Mouse (Mus musculus) forebrain, embryonic 13.5 days (tissue): ENCODE results near the gene Sun5. TPM values are rescaled to one million over a fixed set of nuclear protein-coding genes. Genes with fewer than 3 reads are reported as not detected.

Experiments used
- ATAC-seq: fragments of 200-750 bp; cut with Nextera tagmentation; 2 replicates; pipeline ENCODE4 v1.8.0; 2017
- H3K27ac ChIP-seq: fragments of 300-500 bp; sonication (generic); 2 replicates; pipeline ENCODE4 v1.5.1; 2015; ENCODE audit warnings: inconsistent platforms, mild to moderate bottlenecking, moderate library complexity
- H3K27me3 ChIP-seq: fragments of 300-500 bp; sonication (generic); 2 replicates; pipeline ENCODE4 v1.6.1; 2015; ENCODE audit warnings: mild to moderate bottlenecking, inconsistent platforms
- H3K36me3 ChIP-seq: fragments of 300-500 bp; sonication (generic); 2 replicates; pipeline ENCODE4 v1.6.1; 2015; ENCODE audit warnings: mild to moderate bottlenecking, inconsistent platforms; ENCODE audit not compliant: poor library complexity, severe bottlenecking
- H3K4me1 ChIP-seq: fragments of 300-500 bp; sonication (generic); 2 replicates; pipeline ENCODE4 v1.6.1; 2015; ENCODE audit warnings: inconsistent platforms
- H3K4me2 ChIP-seq: fragments of 300-500 bp; sonication (generic); 2 replicates; pipeline ENCODE4 v1.6.1; 2015; ENCODE audit warnings: inconsistent platforms, mild to moderate bottlenecking, moderate library complexity
- H3K4me3 ChIP-seq: fragments of 300-500 bp; sonication (generic); 2 replicates; pipeline ENCODE4 v1.5.1; 2015; ENCODE audit warnings: mild to moderate bottlenecking, inconsistent platforms
- H3K9ac ChIP-seq: fragments of 300-500 bp; sonication (generic); 2 replicates; pipeline ENCODE4 v1.6.1; 2015; ENCODE audit warnings: mild to moderate bottlenecking, inconsistent platforms
- H3K9me3 ChIP-seq: fragments of 300-500 bp; sonication (generic); replicated peaks from 2 replicates; pipeline ENCODE4 v1.6.1; 2016; ENCODE audit warnings: inconsistent platforms
- WGBS: fragments of 180-500 bp; shearing (Covaris S2); methylation state at CpG from one replicate; pipeline ENCODE4 v1.1.7; 2015; 5-methylcytosine and 5-hydroxymethylcytosine counted together
- polyA plus RNA-seq: library from polyadenylated mRNA; unstranded; fragments of >200 nt; fragmentation: Nextera tagmentation; extraction: Ambion mirVana; gene quantifications from 2 replicates; pipeline ENCODE4 v1.2.1, GENCODE M21; 2015

Sun5 gene
- not detected in 2 replicates for polyA plus RNA-seq

DNA sequence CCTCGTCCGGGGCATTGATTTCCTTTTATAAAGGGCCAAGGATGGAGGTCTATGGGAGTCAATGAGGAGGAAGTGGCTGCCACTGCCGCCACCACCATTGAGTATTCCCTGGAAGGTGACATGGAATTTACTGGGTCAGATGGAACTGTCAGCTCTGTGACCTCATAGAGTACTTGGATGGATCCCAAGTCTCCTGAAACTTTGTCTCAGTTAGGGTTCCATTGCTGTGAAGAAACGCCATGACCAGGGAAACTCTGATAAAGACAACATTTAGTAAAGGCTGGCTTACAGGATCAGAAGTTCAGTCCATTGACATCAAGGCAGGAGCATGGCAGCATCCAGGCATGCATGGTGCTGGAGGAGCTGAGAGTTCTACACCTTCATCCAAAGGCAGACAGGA is at the start of gene Sun5:
TSS of gene Sun5 (minus strand) at position 101 of the 400 bp plus-strand sequence.
- Histone ChIP-seq H3K4me1 (peaks cover 4% of the 10 kb centered on the region; the same call in 1 of the 2 replicates), H3K4me3 (no peak within 1 kb of the TSS), H3K9ac (no peak within 1 kb of the TSS), H3K27ac (no peak within 1 kb of the TSS), H3K36me3 (no peaks in the 10 kb centered on the region), H3K27me3 (no peaks in the 10 kb centered on the region), H3K9me3 (no peaks in the 10 kb centered on the region), H3K4me2 (no peak within 1 kb of the TSS)
- WGBS = 89% methylated on average over 4 of the region's 4 CpGs
- ATAC-seq = no peak

DNA sequence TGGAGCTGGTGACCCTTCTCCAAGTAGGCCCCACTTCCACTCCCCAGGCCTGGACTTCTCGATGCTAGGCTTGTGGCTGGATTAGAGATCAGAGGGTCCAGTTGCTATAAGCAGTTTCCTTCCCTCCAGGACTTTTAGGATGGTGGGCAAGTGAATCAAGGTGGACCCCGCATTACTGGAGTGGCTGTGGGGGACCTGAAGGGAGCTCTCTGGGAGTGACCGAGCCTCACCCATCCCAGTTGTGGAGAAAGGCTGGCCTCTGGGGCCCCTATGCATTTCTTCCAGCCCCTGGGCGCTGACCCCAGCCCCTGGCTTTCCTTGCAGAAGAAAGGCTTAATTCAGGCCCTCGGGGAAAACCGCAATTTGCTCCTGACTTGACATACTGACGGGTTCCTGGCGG is 47.0 kb upstream of the Sun5 start, which contains the start of gene Bpifb3:
TSS of gene Bpifb3 (plus strand) at position 301 of the 400 bp plus-strand sequence.
- WGBS = 53% methylated on average over 8 of the region's 8 CpGs

DNA sequence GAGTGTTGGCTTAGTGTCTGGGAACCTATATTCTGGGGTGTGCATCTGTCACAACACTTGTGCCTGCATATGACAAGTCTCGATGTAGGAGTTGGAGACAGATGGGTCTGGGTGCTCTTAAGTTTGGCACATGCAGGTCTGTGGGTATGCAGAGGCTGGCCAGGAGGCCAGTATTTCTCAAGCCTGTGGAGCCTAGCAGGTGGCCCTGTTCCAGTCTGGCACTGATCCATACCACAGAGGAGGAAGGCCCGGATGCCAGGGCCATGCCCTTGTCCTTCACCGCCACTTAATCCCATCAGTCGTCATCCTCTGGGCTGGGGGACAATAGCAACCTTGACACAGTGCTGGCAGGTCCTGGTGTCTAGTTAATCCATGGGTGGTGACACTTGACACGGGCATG is 43.3 kb upstream of the Sun5 start:
- ATAC-seq = no peak
- H3K4me1 ChIP-seq = peaks cover 6% of the 10 kb centered on the region; the same call in 1 of the 2 replicates
- H3K27ac ChIP-seq = no peak overlapping the region
- no peak overlapping the region for H3K9ac ChIP-seq
- H3K9me3 ChIP-seq = no peaks in the 10 kb centered on the region
- H3K4me3 ChIP-seq = no peak overlapping the region
- WGBS = 49% methylated on average over 5 of the region's 5 CpGs
- H3K4me2 ChIP-seq = no peak overlapping the region
- H3K36me3 ChIP-seq = no peaks in the 10 kb centered on the region
- no peaks in the 10 kb centered on the region for H3K27me3 ChIP-seq

More for the DNA sequence above, 47.0 kb upstream of the Sun5 start, which contains the start of gene Bpifb3:
- no peak within 1 kb of the TSS for H3K4me3 ChIP-seq
- H3K4me1 ChIP-seq = peaks cover 6% of the 10 kb centered on the region; the same call in 1 of the 2 replicates
- no peaks in the 10 kb centered on the region for H3K27me3 ChIP-seq
- no peak within 1 kb of the TSS for H3K9ac ChIP-seq
- H3K9me3 ChIP-seq = no peaks in the 10 kb centered on the region
- H3K27ac ChIP-seq = no peak within 1 kb of the TSS
- ATAC-seq = no peak
- no peak within 1 kb of the TSS for H3K4me2 ChIP-seq
- H3K36me3 ChIP-seq = no peaks in the 10 kb centered on the region

DNA sequence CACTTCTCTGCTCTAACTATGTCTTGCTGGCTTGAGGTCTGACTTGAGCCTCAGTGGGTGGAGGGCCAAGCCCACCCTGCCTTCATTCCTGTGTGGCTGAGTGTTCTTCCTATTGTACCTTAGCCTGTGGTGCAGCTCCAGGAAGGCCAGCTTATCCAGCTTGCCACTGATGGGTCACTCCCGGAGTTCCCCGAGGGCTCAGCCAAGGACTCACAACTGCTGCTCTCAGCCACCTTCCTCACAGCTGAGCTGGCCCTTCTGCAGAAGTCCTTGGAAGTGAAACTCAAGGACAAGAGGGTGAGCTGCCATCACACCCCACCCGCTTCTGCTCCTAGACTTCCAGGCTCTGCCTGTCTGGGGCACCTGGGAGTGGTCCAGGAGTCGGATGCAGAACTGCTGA is 35.7 kb upstream of the Sun5 start:
- no peak for ATAC-seq
- Histone ChIP-seq H3K4me3 (no peak overlapping the region), H3K4me2 (no peak overlapping the region), H3K27ac (no peak overlapping the region), H3K27me3 (no peaks in the 10 kb centered on the region), H3K9ac (no peak overlapping the region), H3K9me3 (no peaks in the 10 kb centered on the region), H3K36me3 (no peaks in the 10 kb centered on the region), H3K4me1 (no peaks in the 10 kb centered on the region)
- WGBS = 94% methylated on average over 4 of the region's 4 CpGs

DNA sequence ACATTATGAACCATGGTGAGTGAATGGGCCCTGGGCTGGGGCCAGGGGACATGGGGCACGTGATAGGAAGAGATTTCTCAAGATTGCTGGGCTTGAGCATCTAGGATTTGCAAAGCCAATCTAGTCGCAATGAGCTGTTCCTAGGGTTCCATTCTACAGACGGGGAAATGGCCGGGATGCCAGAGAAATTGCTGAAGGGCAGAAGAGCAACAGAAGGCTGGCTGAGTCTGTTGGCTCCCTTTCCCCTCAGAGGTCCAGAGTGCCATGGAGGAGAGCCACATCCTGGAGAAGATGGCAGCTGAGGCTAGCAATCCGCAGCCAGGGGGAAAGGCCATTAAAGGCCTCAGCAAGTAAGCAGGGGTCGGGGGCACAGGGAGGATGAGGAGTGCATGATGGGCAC is 31.8 kb upstream of the Sun5 start:
- Histone ChIP-seq H3K9ac (no peak overlapping the region), H3K27me3 (no peaks in the 10 kb centered on the region), H3K36me3 (no peaks in the 10 kb centered on the region), H3K4me2 (no peak overlapping the region), H3K9me3 (no peaks in the 10 kb centered on the region), H3K4me3 (no peak overlapping the region), H3K4me1 (no peaks in the 10 kb centered on the region), H3K27ac (no peak overlapping the region)
- 81% methylated on average over 6 of the region's 6 CpGs for WGBS
- ATAC-seq = no peak

DNA sequence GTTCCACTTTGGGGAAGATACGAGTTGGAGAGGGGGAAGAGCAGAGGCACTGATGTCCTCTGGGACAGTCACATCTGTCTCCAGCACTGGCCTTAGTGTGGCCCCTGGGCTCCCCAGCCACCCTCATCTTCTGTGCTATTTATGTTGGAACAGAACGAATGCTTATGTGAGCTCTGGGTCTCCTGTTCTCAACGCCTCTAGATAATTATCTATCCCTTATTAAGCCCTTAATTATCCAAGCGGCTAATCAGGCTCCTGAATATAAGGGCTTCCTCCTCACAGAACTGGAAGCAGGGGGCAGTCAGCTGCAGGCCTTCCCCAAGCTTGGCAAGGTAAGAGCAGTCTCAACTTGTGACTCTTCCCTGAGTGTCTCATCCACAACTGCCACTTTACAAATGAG is 29.2 kb upstream of the Sun5 start, which contains the start of gene Bpifb6:
TSS of gene Bpifb6 (plus strand) at position 301 of the 400 bp plus-strand sequence.
- no peaks in the 10 kb centered on the region for H3K27me3 ChIP-seq
- H3K4me3 ChIP-seq = no peak within 1 kb of the TSS
- H3K9ac ChIP-seq = no peak within 1 kb of the TSS
- H3K4me2 ChIP-seq = no peak within 1 kb of the TSS
- WGBS = 55% methylated on average over 4 of the region's 4 CpGs
- H3K4me1 ChIP-seq = no peaks in the 10 kb centered on the region
- H3K36me3 ChIP-seq = no peaks in the 10 kb centered on the region
- H3K9me3 ChIP-seq = no peaks in the 10 kb centered on the region
- ATAC-seq = no peak
- no peak within 1 kb of the TSS for H3K27ac ChIP-seq

DNA sequence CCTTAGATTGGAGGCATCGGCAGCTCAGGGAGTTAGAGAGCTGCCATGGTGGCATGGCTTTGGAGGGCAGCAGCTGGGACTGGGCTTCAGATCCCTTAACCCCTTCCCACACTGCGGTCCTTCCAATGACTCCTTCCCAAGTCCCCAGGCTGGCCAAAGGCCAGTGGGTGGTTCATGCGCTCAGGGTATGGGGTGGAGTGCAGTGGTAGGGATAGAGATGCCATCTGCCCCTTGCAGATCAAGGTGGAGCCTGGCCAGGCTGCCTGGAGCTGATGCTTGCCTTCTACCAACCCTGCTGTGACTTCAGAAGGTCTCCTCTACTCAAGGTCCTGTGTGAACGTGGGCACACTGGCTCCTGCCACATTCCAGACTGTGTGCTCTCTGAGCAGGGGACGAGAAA is 28.2 kb upstream of the Sun5 start:
- H3K4me1 ChIP-seq = no peaks in the 10 kb centered on the region
- no peaks in the 10 kb centered on the region for H3K36me3 ChIP-seq
- no peak for ATAC-seq

DNA sequence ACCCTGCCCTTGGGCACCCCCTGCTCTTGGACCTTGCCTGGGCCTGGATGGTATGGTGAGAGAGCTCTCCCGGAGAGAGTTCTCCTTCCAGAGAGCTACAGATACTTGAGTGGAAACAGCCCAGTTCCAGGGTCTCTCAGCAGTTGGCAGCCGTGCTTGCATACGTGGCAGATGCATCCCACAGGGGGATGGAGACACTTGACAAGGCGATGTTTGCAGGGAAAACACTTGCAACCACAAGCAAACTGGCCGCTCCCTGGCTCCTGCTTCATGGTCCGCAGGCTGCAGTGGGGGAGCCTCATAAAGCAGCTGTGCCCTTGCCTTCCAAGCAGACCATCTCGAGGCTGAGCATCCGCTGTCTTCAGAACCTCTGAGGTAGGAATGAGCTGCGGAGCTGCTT is 3.9 kb upstream of the Sun5 start, which contains the start of gene Bpifb2:
TSS of gene Bpifb2 (plus strand) at position 301 of the 400 bp plus-strand sequence.
- H3K4me1 ChIP-seq = peaks cover 4% of the 10 kb centered on the region; the same call in 1 of the 2 replicates
- H3K4me2 ChIP-seq = no peak within 1 kb of the TSS
- 83% methylated on average over 9 of the region's 9 CpGs for WGBS
- H3K36me3 ChIP-seq = no peaks in the 10 kb centered on the region
- H3K27me3 ChIP-seq = no peaks in the 10 kb centered on the region
- no peak for ATAC-seq
- no peak within 1 kb of the TSS for H3K4me3 ChIP-seq
- no peak within 1 kb of the TSS for H3K27ac ChIP-seq
- H3K9ac ChIP-seq = no peak within 1 kb of the TSS
- H3K9me3 ChIP-seq = no peaks in the 10 kb centered on the region

More for the DNA sequence above, 28.2 kb upstream of the Sun5 start:
- 68% methylated on average over 5 of the region's 5 CpGs for WGBS
- Histone ChIP-seq H3K4me3 (no peak overlapping the region), H3K27me3 (no peaks in the 10 kb centered on the region), H3K9me3 (no peaks in the 10 kb centered on the region), H3K4me2 (no peak overlapping the region), H3K27ac (no peak overlapping the region), H3K9ac (no peak overlapping the region)

DNA sequence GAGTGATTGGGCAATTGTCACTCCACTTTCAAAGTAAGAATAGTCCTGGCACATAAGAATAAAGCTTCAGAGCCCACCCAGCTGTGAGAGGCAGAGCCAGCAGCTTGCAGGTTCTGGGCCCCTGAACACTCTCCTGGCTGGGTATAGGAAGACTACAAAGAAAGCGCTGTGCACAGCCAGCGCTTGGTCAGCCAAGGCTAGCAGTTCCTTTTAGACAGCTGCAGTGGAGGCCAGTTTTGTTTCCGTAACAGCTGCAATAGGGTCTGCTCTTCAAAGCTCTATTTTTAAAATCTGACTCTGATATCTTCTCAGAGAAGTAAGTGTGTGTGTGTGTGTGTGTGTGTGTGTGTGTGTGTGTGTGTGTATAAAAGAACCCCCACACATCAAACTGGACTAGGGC is 8.9 kb downstream of the Sun5 start:
- H3K4me1 ChIP-seq = no peaks in the 10 kb centered on the region
- 78% methylated on average over 3 of the region's 3 CpGs for WGBS
- no peaks in the 10 kb centered on the region for H3K27me3 ChIP-seq
- H3K36me3 ChIP-seq = no peaks in the 10 kb centered on the region
- H3K27ac ChIP-seq = no peak overlapping the region
- no peak overlapping the region for H3K4me3 ChIP-seq
- no peak for ATAC-seq
- H3K9me3 ChIP-seq = no peaks in the 10 kb centered on the region
- no peak overlapping the region for H3K4me2 ChIP-seq
- H3K9ac ChIP-seq = no peak overlapping the region

DNA sequence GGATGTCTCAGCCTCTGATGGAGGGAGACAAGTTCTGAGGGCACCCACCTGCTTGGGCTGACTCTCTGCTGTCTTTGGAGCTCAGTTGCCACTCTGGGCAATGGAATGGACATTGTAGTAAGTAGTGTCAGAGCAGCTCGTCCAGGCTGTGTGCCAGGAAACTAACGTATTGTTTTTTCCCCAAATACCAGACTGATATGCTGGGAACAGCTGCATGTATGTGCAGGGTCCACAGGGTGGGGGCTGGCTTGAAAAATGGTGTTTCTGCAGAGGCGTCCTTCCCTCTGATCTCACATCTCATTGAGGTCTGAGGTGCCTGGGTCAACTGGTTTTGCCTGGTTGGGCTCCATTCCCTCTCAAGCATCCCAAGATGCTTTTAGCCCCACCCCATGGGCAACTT is 10.2 kb downstream of the Sun5 start:
- Histone ChIP-seq H3K4me1 (no peaks in the 10 kb centered on the region), H3K4me3 (no peak overlapping the region), H3K36me3 (no peaks in the 10 kb centered on the region), H3K4me2 (no peak overlapping the region), H3K27ac (no peak overlapping the region), H3K9me3 (no peaks in the 10 kb centered on the region), H3K9ac (no peak overlapping the region), H3K27me3 (no peaks in the 10 kb centered on the region)
- ATAC-seq = no peak
- 78% methylated on average over 3 of the region's 3 CpGs for WGBS

DNA sequence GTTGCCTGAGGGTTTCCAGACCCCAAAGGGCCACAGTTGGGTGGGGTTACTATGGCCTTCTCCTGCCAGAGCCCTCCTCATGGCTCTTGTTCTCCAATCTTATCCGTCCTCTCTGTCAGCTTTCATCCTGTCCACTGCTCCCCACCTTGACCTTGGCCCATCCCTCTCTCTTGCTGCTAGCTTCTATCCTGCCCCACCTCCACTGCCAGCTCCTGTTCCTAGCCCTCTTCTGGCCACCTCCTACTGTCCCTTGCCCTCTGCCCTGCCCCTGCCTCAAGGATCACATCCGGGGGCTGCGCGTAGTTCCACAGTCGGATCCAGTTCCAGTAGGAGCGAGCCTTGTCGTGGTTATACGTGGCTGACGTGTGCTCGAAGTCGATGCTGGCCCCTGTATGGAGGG is 10.6 kb downstream of the Sun5 start:
- Histone ChIP-seq H3K27ac (no peak overlapping the region), H3K4me3 (no peak overlapping the region), H3K36me3 (no peaks in the 10 kb centered on the region), H3K9ac (no peak overlapping the region), H3K9me3 (no peaks in the 10 kb centered on the region), H3K27me3 (no peaks in the 10 kb centered on the region), H3K4me1 (no peaks in the 10 kb centered on the region), H3K4me2 (no peak overlapping the region)
- no peak for ATAC-seq
- WGBS = 93% methylated on average over 11 of the region's 11 CpGs

DNA sequence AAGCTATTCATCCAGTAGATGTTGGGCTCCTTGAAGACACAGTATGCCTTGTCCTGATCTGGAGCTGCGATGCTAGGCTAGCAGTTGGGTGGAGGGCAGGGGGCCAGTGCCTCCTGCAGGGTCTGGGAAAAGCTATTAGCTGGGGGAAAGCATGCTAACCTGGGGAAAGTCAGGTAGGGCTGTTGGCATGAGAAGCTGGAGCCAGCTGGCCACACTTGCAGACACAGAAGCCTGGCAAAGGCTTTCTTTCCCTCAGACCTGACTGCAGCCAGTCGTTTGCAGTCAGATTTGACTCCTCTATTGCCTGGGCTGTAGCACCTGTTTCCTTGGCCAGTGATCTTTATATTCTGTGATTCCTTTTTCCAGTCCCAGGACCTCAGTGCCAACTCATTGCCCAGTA is 11.3 kb downstream of the Sun5 start:
- Histone ChIP-seq H3K36me3 (no peaks in the 10 kb centered on the region), H3K4me2 (no peak overlapping the region), H3K9me3 (no peaks in the 10 kb centered on the region), H3K27ac (no peak overlapping the region), H3K4me3 (no peak overlapping the region), H3K27me3 (no peaks in the 10 kb centered on the region), H3K4me1 (no peaks in the 10 kb centered on the region), H3K9ac (no peak overlapping the region)
- WGBS = 86% methylated on average over 2 of the region's 2 CpGs
- no peak for ATAC-seq

DNA sequence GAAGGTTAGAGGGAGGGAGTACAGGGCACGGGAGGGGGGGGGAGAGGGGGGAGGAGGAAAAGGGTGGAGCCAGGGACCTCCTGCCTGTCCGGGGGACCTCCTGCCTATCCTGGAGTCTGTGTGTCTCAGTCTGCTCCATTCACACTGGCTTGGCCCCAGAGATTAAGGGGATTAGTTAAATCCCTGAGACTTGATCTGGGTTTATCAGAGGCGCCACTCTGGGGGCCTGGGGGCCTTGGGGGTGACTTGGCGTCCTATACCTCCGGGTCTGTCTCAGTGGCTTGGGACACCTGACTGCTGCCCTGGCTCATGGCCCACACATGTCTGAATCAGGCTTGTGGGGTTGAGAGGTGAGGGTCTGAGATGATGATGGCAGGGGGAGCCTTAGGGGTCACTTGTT is 17.3 kb downstream of the Sun5 start:
- Histone ChIP-seq H3K27me3 (no peaks in the 10 kb centered on the region), H3K36me3 (no peaks in the 10 kb centered on the region), H3K9ac (no peak overlapping the region), H3K4me1 (no peaks in the 10 kb centered on the region), H3K4me3 (no peak overlapping the region), H3K27ac (no peak overlapping the region), H3K9me3 (no peaks in the 10 kb centered on the region; the same call in 1 of the 2 replicates), H3K4me2 (no peak overlapping the region)
- WGBS = 0% methylated on average over 5 of the region's 5 CpGs
- no peak for ATAC-seq
